Mouse (Mus musculus): Measurements from ENCODE around the gene Cmtm5.

Gene Cmtm5

DNA sequence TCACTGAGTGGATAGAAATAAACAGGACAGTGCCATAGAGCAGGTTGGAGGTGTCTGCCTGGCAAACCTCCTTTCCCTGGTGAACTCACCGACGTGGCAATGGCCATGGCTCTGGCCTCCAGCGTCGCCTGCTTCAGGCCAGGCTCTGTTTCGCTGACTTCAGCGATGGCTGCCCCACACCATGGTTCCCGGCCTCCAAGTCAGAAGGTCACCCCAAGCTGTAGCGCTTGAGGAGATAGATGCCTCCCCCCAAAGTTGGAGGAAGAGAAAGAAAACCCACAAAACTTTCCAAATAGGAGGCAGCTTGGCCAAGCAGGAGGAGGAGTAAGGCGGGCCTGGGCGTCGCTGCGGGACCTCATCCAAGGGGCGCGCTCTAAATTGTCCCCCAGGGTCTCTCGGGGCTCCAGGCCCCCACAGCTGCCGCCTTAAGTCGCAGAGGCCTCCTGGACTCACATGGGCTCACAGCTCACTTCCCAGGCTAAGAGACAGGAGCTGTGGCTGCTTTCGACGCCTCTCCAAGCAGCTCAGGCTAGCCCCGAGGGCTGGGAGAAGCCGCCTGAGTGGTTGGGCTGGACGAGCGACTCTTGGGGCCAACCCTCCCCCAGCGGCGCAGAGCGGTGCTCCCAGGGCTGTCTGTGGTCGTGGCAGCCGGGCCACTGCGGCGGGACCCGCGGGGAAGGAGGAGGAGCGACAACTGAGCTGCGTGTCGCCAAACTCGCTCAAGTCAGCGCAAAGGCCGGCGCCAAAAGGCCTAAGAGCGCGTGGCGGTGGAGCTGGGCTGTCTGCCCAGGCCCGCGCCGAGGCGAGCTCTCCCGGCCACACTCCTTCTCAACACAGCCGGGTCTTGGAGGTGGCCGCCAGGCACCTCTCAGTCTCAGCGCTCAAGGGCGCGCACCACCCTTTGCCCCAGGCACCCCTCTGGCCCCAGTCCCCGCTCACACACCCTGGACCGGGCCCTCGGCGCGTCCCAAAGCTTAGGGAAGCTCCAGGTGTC lies 10.4 kb upstream of the Cmtm5 start, which contains the start of gene Efs:
Efs (minus strand) TSS at position 778 of the 994 bp plus-strand sequence.
- no peak for TF ChIP-seq GATA4 (IDR thresholded peaks at IDR 0.05; ENCODE audit: insufficient replicate concordance, low read length)

GRCm38 (mm10) chr14:54926401-54927158 lies 9.5 kb upstream of the Cmtm5 start:
- TF ChIP-seq GATA4 (IDR thresholded peaks at IDR 0.05; ENCODE audit: insufficient replicate concordance, low read length) = no peak

GRCm38 (mm10) chr14:54927296-54927695 lies 8.8 kb upstream of the Cmtm5 start:
- no peak for TF ChIP-seq GATA4 (IDR thresholded peaks at IDR 0.05; ENCODE audit: insufficient replicate concordance, low read length)

DNA sequence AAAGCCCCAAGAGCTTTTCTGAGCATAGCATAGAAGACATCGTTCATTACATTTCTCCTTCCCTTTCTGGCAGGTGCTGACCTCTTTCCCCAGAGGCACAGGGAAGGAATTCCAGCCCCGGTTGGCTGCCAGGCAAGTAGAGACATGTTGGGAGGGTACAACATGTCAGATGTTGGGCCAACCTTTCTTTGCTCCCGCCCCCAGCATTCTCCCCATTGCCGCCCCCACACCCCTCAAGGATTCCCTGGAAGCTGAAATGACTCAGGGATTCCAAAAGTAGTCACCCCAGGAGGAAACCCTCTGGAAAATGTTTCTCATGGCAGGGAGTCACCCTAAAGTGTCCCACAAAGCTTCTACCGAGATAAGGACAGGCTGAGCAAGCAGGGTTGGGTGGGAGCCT lies 6.3 kb upstream of the Cmtm5 start:
- TF ChIP-seq GATA4 (IDR thresholded peaks at IDR 0.05; ENCODE audit: insufficient replicate concordance, low read length) = no peak

- no peak for TF ChIP-seq GATA4 (IDR thresholded peaks at IDR 0.05; ENCODE audit: insufficient replicate concordance, low read length)
These were observed 5.6 kb upstream of the Cmtm5 start for GRCm38 (mm10) chr14:54930431-54930830.

DNA sequence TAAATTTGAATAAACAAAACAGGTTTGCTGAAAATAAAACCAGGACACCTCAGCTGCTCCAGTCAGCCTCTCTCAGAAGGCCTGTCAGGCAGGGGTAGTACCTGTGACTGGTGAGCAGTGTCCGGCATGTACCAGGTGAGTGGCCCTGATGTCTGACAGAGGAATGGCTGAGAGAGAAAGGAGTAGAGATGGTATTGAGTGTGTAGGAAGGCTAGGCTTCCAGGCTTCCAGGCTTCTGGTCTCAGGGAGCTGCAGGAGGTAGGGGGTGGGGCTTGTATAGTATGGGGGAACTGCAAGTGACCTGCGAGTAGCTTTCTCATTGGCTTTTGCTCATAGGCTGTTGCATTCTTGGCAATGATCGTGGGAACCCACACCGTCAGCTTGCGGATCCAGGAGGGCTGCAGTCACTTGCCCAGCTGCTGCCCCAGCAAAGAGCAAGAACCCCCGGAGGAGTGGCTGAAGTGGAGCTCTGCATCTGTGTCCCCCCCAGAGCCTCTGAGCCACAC lies 3.4 kb upstream of the Cmtm5 start, which contains the start of gene Il25:
Il25 (plus strand) TSS at position 51 of the 506 bp plus-strand sequence.
- TF ChIP-seq GATA4 (IDR thresholded peaks at IDR 0.05; ENCODE audit: insufficient replicate concordance, low read length) = no peak

DNA sequence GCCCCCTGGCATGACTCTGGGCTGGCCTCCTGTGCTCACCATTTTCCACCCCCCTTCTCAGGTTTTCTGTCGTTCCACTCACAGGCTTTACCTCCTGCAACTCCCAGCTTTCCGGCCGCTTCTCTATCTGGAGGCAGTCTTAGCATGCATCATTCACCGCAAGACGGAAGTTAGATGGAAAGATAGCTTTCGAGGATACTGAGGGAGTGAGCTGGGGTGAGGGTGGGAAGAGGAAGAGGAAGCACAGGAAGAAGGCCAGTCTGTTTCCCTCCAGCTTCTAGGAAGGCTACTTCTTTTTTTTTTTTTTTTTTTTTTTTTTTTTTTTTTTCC lies 735 bp downstream of the Cmtm5 start:
- no peak for TF ChIP-seq GATA4 (IDR thresholded peaks at IDR 0.05; ENCODE audit: insufficient replicate concordance, low read length)

GRCm38 (mm10) chr14:54937361-54938182 lies 1.5 kb downstream of the Cmtm5 start:
- TF ChIP-seq GATA4 (IDR thresholded peaks at IDR 0.05; ENCODE audit: insufficient replicate concordance, low read length) = no peak

- TF ChIP-seq GATA4 (IDR thresholded peaks at IDR 0.05; ENCODE audit: insufficient replicate concordance, low read length) = no peak
These were observed 2.6 kb downstream of the Cmtm5 start for GRCm38 (mm10) chr14:54938431-54939219.

DNA sequence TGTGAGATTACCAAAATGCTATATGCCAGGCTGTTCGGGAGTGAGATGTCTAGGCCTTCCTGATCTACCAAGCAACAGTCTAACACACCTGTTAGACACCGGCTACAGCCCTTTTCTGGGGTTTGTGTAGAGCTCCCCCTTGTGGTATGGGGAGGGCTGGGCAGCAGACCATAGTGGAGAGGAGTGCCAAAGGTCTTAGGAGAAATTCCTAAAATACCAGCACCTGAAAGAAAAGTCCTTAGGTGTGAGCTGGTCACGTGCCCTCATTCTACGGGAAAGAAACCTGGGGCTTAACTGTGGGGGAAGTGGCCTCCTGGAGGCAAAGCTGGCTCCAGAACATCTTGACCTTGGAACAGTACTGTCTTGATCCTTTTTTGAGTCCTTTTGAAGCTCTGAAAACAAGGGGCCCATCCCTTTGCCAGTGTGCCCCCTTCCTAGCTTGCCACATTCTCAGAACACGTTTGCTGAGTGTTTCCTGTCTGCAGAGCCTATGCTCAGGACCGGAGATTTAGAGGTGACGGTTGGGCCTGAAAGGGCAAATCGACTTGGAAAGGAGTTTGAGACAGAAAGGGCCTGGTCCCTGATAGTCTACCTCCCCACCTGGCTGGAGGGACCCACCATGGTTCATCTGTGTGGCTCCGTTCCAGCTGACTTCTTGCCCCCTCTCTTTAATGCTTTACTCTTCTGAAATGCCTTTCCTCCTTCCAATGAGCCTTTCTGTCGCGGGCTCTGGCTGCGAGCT lies 3.5 kb downstream of the Cmtm5 start:
- TF ChIP-seq GATA4 (IDR thresholded peaks at IDR 0.05; ENCODE audit: insufficient replicate concordance, low read length) = no peak

DNA sequence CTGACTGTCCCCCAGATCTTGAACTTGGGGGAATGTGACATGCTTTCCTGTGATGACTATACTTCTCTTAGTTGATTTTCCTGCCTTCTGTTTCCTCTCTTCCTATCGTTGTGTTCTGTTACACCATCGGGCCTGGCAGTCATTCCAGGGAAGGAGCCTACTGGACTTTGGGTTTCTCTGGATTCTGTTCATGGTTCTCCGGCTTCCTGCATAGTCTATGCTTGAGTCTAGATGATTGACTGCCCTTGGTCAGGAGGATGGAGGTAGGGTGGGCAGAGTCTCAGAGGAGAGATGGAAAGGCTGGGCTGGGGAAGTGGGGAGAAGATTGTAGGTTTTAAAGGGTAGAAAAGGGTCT lies 4.1 kb downstream of the Cmtm5 start:
- TF ChIP-seq GATA4 (IDR thresholded peaks at IDR 0.05; ENCODE audit: insufficient replicate concordance, low read length) = no peak

DNA sequence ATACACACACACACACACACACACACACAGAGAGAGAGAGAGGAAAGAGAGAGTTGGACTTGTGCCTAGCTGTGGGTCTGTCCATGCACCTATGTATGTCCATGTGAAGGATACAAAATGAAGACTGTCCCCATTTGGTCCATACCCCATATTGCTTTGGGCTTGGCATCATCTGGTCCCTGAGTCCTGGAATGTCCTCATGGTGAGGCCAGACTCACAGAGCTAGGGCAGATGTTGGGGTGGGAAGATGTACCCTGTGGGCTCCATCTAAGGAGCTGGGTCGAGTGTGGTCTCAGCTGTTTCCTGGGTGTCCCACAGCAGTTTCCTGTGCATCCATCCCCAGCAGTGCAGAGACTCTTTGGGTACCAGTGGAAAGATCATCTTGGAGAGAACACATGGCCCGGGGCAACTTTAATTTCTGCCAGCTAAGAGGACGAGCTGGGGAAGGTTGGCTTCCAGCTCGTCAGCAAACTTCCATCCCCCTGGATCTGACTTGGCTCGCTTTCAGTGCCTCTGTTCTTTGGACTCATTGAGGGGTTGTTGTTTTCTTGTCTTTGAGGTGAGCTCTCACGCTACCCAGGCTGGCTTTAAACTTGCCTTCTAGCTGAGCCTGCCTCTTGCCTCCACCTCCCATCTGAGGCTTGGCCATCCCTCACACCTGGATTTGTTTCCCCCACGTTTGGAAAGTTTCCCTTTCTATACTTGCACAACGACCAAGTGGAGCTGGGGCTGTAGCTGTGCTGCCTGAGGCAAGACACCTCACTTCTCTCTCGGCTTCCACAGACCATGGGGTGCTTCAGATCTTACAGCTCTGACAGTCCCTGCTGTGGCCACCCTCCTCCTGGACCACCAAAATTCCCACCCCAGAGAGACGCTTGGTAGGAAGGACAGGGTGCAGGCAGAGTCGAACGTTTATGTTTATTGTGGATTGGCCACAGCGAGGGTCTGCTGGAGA lies 5.2 kb downstream of the Cmtm5 start:
- TF ChIP-seq GATA4 (IDR thresholded peaks at IDR 0.05; ENCODE audit: insufficient replicate concordance, low read length) = no peak
